Mouse (Mus musculus) monocyte, adult 5-6 weeks (primary cell): Measurements from ENCODE around the gene Thnsl1. TPM values are rescaled to one million over a fixed set of nuclear protein-coding genes. Genes with fewer than 3 reads are reported as not detected.
"Not testable (repeated sequence)": the region's sequence is repeated elsewhere in the genome, so short reads cannot be mapped to it uniquely, and the experiment has no call there.

Source experiments
- ATAC-seq: fragments of 153-309, 156-312 bp; replicated peaks from 2 replicates; pipeline ENCODE4 v1.8.0; 2017; ENCODE audit warnings: mild to moderate bottlenecking; ENCODE audit not compliant: low TSS enrichment, insufficient number of reproducible peaks, severe bottlenecking, poor library complexity, low FRiP score
- total RNA-seq: library from RNA; stranded (forward); fragments of 200-1000, 200-491, 200-594 nt; gene quantifications from 3 replicates; pipeline ENCODE4 v1.2.3, GENCODE M21; 2017

Gene Thnsl1
- total RNA-seq, 1 experiment from 2014 or later = 2.4 TPM

DNA sequence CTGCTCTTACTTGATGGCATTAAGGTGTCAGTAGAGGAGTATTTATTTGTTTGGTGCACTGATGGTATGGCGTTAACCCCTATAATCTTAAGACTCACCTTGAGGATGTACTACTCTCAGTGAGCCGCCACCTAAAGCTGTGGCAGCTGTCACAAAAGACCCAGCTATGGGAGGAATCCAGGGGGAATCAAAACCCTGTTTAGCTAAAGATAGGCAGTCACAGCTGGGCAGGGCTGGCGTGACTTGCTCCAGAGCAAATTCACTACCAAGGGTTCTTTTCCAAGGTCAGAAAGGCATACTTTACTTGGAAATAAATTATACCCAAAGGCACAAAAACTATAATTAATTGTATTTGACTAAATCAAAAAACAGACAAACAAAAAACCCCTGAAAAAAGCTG, 25.6 kb downstream of the Thnsl1 start:
- ATAC-seq = no peak

- no peak for ATAC-seq
Measured at GRCm38 (mm10) chr2:21234871-21235648, 29.5 kb downstream of the Thnsl1 start.

- no peak for ATAC-seq
Measured at GRCm38 (mm10) chr2:21235844-21236386, 30.4 kb downstream of the Thnsl1 start.

DNA sequence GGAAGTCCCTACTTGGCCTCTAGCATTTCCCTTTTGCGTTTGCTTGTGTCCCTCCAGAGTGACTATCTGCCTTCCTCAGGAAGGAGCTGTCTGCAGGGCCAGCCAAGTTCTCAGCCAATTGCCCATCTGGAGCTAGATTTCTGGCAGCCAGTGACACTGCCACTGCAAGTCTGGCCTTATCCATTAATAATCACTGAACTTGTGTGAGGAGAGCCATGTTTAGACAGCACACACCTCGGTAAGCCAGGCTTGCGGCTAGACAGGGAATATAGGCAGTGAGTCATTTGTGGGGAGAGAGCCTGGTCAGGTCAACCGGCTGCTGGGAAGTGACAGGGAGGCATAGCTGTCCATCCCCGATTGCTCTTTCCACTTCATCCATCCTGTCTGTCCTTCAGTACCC, 31.3 kb downstream of the Thnsl1 start:
- ATAC-seq = no peak

DNA sequence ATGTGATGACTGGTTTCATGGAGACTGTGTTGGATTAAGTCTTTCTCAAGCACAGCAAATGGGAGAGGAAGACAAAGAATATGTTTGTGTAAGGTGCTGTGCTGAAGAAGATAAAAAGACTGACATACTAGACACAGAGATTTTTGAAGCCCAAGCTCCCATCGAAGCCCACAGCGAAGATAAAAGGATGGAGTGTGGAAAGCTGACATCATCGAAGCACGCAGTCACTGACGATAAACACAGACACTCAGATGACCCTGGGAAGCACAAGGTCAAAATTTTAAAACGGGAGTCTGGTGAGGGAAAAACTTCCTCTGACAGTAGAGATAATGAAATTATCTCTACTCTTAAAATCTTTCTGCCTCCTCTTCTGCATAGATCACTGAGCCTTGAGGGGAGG, 38.6 kb downstream of the Thnsl1 start:
- not testable (repeated sequence) for ATAC-seq

- no peak for ATAC-seq
Measured at GRCm38 (mm10) chr2:21244986-21245385, 39.5 kb downstream of the Thnsl1 start.

DNA sequence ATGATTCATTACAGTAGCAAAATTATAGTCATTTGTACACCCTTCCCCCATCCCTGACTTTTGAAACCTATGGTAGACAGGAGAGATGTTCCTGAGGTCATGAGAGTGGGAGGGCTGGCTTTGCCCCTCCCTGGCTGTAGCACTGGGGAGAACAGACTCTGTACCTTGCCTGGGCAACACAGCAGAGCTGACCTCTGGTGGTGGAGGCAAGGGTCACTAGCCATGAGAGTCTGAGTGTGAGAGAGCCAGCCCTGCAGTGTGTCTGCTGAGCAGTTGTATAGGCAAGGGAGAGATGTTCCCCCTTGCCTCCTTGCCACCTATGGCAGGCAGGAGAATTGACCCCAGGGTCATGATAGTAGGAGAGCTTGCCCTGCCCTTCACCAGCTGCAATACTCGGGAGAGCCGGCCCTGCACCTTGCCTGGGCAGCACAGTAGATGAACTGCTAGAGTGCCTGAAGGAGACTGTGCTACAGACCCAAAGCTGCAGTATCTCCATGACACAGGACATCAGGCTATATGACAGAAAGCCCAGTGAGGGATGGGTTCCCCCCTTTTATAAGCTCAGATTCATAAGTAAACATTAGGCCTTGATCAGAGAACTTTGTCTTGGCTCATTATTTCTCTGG, 40.1 kb downstream of the Thnsl1 start:
- ATAC-seq = no peak

- ATAC-seq = no peak
Measured at GRCm38 (mm10) chr2:21253644-21254043, 48.1 kb downstream of the Thnsl1 start.

GRCm38 (mm10) chr2:21254308-21254707, 48.8 kb downstream of the Thnsl1 start:
- ATAC-seq = no peak

GRCm38 (mm10) chr2:21258281-21258680, 52.8 kb downstream of the Thnsl1 start:
- ATAC-seq = no peak

DNA sequence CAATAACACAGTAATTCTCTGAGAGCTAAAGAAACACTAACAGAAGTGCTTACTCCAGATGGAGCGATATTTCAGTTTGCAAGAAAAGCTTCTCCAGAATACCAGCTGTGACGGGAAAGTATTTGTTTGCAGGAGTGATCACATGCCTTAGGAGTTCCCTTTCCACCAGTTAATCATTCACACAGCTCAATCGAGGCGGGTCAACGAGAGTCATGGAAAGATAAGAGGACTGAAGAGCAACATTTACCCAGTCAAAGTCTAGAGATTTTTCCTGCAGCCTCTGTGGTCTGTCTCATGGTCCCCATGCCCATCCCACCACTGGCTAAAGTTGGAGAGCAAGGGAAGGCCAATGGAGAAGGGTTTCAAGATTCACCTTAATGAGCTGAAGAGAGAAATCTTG, 53.6 kb downstream of the Thnsl1 start:
- no peak for ATAC-seq

GRCm38 (mm10) chr2:21260060-21260459, 54.5 kb downstream of the Thnsl1 start:
- no peak for ATAC-seq

GRCm38 (mm10) chr2:21261370-21262006, 56.0 kb downstream of the Thnsl1 start:
- ATAC-seq = peak; percentile 84

GRCm38 (mm10) chr2:21264031-21264430, 58.5 kb downstream of the Thnsl1 start:
- ATAC-seq = no peak

Other genes starting within 250 kb of the Thnsl1 start
- gene Arhgap21, start 236.8 kb upstream of the Thnsl1 start, total RNA-seq = 11.1 to 28.0 TPM (median 16.4 TPM) in 3 replicates
- 1.8 to 5.6 TPM (median 3.9 TPM) in 3 replicates for gene Enkur, start 359 bp upstream of the Thnsl1 start, total RNA-seq
- not detected in 3 replicates for gene Gpr158, start 161.8 kb downstream of the Thnsl1 start, total RNA-seq